Mouse (Mus musculus) MEL (cell line): Measurements from ENCODE around the gene Dock4.

ENCODE experiments used
- CHD2 ChIP-seq: IDR thresholded peaks from 2 replicates; pipeline ENCODE4 v1.6.1; 2011; ENCODE audit warnings: low read length, improper control_type of control experiment
- CTCF ChIP-seq, 3 experiments: IDR thresholded peaks in 2 of 3; conservative IDR thresholded peaks in 1 of 3; 2 replicates each; pipeline ENCODE4 v1.5.1; 2011 to 2012; ENCODE audit warnings: low read length in 3 of 3, low read depth in 2 of 3, mild to moderate bottlenecking in 2 of 3, improper control_type of control experiment in 1 of 3, inconsistent platforms in 1 of 3, mixed read lengths in 1 of 3, moderate library complexity in 1 of 3; ENCODE audit not compliant: control insufficient read depth in 1 of 3, insufficient read depth in 1 of 3, poor library complexity in 1 of 3, severe bottlenecking in 1 of 3
- JUND ChIP-seq: IDR thresholded peaks from 2 replicates; pipeline ENCODE4 v1.6.1; 2011; ENCODE audit warnings: low read depth, mild to moderate bottlenecking, improper control_type of control experiment, low read length
- NRF1 ChIP-seq: IDR thresholded peaks from 2 replicates; pipeline ENCODE4 v1.6.1; 2014; ENCODE audit warnings: low read depth, mild to moderate bottlenecking, inconsistent platforms, low read length, improper control_type of control experiment, moderate library complexity; ENCODE audit not compliant: poor library complexity, insufficient read depth, severe bottlenecking
- POLR2A ChIP-seq, 2 experiments: IDR thresholded peaks; 2 replicates each; pipeline ENCODE4 v1.6.1; 2011 to 2012; ENCODE audit warnings: low read length in 2 of 2, mild to moderate bottlenecking in 2 of 2, control low read depth in 1 of 2, improper control_type of control experiment in 1 of 2, low read depth in 1 of 2, moderate library complexity in 1 of 2; ENCODE audit not compliant: control insufficient read depth in 1 of 2, insufficient read depth in 1 of 2, poor library complexity in 1 of 2
- SMC3 ChIP-seq: IDR thresholded peaks from 2 replicates; pipeline ENCODE4 v1.6.1; 2011; ENCODE audit warnings: low read depth, low read length, improper control_type of control experiment
- USF1 ChIP-seq: IDR thresholded peaks from 2 replicates; pipeline ENCODE4 v1.6.1; 2014; ENCODE audit warnings: low read depth, mild to moderate bottlenecking, inconsistent platforms, low read length, improper control_type of control experiment, moderate library complexity

DNA sequence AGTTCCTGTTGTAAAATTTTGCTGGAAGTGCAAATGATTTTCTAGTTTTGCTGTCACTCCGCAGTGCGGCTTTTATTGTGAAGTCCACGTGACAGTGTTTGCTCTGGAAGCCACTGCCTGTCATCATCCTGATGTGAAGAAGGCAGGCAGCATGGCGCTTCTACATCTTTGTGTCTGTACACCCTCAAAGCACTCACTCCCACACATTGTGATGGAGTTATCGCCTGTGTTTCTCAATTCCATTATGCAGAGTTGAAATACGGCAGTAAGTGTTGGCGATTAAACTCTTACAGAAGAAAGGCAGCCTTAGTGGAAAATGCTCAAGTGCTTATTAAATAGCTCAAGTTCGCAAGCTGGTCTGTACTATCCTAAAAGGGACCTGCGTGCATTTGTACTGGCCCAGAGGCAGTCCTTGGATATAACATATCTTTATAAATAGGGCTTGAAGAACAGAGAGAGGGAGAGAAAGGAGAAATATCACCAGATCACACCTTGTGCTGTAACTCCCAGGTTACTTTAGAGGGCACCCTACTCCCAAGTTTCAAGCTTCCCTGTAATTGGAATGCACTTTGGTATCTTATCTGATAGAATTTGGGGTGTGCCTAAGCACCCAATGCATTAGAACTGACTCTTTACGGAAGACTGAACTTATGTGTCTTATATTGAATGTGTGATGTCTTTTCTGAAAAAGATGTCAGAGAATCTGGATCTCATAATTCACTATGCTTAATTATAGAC is 396.7 kb downstream of the Dock4 start:
- TF ChIP-seq CTCF (IDR thresholded peaks at IDR 0.05 in 2 of 3, conservative IDR thresholded peaks at IDR 0.05 in 1 of 3; ENCODE audit: control insufficient read depth in 1 of 3, insufficient read depth in 1 of 3, low read depth in 2 of 3, low read length in 3 of 3, poor library complexity in 1 of 3, severe bottlenecking in 1 of 3) (peak in 1 of 3 experiments; percentile 65; a peak in 2 of 6 replicates), POLR2A (IDR thresholded peaks at IDR 0.05; ENCODE audit: control insufficient read depth in 1 of 2, insufficient read depth in 1 of 2, low read depth in 1 of 2, low read length in 2 of 2, poor library complexity in 1 of 2) (no peak), USF1 (no peak), SMC3 (peak; percentile 73), CHD2 (no peak), JUND (no peak), NRF1 (no peak)
